In the genomic region with DNA sequence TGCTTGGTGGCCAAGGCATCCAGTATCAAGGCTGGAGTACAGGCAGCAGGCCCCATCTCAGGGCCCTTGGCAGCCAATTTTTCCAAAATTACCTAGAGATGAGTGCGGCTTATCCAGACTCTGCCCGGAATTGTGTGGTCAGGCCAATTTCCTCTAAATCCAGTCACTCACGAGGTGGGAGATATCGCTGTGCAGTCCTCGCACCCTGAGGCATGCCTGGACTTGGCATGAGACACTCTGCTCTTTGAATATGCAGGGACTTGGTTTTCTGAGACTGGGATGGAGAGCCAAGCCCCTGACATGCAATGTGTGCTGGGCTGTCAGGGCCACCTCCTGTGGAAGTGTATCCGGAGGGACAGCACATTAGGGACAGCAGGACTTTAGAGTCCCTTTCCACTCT, we compare ENCODE assay signal across 18 mouse cellular contexts. TPM values are rescaled to one million over a fixed set of nuclear protein-coding genes. Genes with fewer than 3 reads are reported as not detected.
DNase-seq lines count a peak whose midpoint lies in the region; ATAC-seq lines count a peak whose summit lies in the region.
"Had no signal": no experiment of that assay in that cellular context is flagged by ENCODE, and none has a peak within 500 bp of the region (broad histone marks: within the 10 kb centered on the region; RNA-seq: fewer than 3 reads in every experiment).

No protein-coding gene starts in this region.

- no peaks in the 10 kb centered on the region for H3K9me3 ChIP-seq in liver, embryonic 13.5 days (replicated peaks)
- no peaks in the 10 kb centered on the region for H3K9me3 ChIP-seq in forebrain, embryonic 14.5 days (replicated peaks; ENCODE audit: control insufficient read depth, low read length)
- no peaks in the 10 kb centered on the region for H3K9me3 ChIP-seq in hindbrain, embryonic 16.5 days (ENCODE audit: control insufficient read depth, low read length)
- H3K9me3 ChIP-seq in neural tube, embryonic 13.5 days = no peaks in the 10 kb centered on the region
- H3K9me3 ChIP-seq: embryonic facial prominence, embryonic 13.5 days had no signal

- no peak overlapping the region for H3K4me3 ChIP-seq in liver, embryonic 13.5 days (replicated peaks)
- no peak overlapping the region for H3K4me3 ChIP-seq in forebrain, embryonic 14.5 days (ENCODE audit: low read depth, low read length)
- no peak overlapping the region for H3K4me3 ChIP-seq in hindbrain, embryonic 16.5 days (ENCODE audit: low read length)
- no peak overlapping the region for H3K4me3 ChIP-seq in neural tube, embryonic 13.5 days
- H3K4me3 ChIP-seq: embryonic facial prominence, embryonic 13.5 days; gastrocnemius, adult 2 months; myocyte had no signal

- WGBS in liver, embryonic 13.5 days (ENCODE audit: insufficient replicate concordance) = 68% methylated on average over 6 of the region's 6 CpGs
- WGBS in forebrain, embryonic 14.5 days = 74% methylated on average over 6 of the region's 6 CpGs
- 50% methylated on average over 6 of the region's 6 CpGs for WGBS in hindbrain, embryonic 16.5 days
- WGBS in neural tube, embryonic 13.5 days = 70% methylated on average over 6 of the region's 6 CpGs

- peak overlapping the region; percentile 29; the same call in 1 of the 2 replicates for H3K27ac ChIP-seq in liver, embryonic 13.5 days
- peak overlapping the region; percentile 87; the same call in 1 of the 2 replicates for H3K27ac ChIP-seq in forebrain, embryonic 14.5 days (ENCODE audit: low read depth, low read length)
- peak overlapping the region; percentile 67 for H3K27ac ChIP-seq in hindbrain, embryonic 16.5 days (ENCODE audit: low read depth, low read length)
- H3K27ac ChIP-seq in neural tube, embryonic 13.5 days (replicated peaks) = peak overlapping the region; percentile 87; the same call in 1 of the 2 replicates
- H3K27ac ChIP-seq: embryonic facial prominence, embryonic 13.5 days; gastrocnemius, adult 2 months; macrophage had no signal

- H3K27me3 ChIP-seq in liver, embryonic 13.5 days = 0 out of 2 replicates have a peak, but pooled peaks cover 2% of the 10 kb centered on the region
- H3K27me3 ChIP-seq in forebrain, embryonic 14.5 days (replicated peaks; ENCODE audit: control insufficient read depth, insufficient read depth, low read length) = no peaks in the 10 kb centered on the region
- H3K27me3 ChIP-seq in hindbrain, embryonic 16.5 days (replicated peaks; ENCODE audit: control insufficient read depth, insufficient read depth, low read length) = no peaks in the 10 kb centered on the region
- H3K27me3 ChIP-seq in neural tube, embryonic 13.5 days = 0 out of 2 replicates have a peak, but pooled peaks cover 3% of the 10 kb centered on the region
- H3K27me3 ChIP-seq: embryonic facial prominence, embryonic 13.5 days had no signal

- no peak for ATAC-seq in liver, embryonic 13.5 days (ENCODE audit: low read depth)
- ATAC-seq in forebrain, embryonic 14.5 days = no peak
- ATAC-seq in hindbrain, embryonic 16.5 days = no peak
- no peak for ATAC-seq in neural tube, embryonic 13.5 days (ENCODE audit: low read depth)
- no peak for ATAC-seq in monocyte, adult 5-6 weeks (replicated peaks; ENCODE audit: insufficient number of reproducible peaks, low FRiP score, low TSS enrichment, poor library complexity, severe bottlenecking)
- ATAC-seq: activated CD4-positive, CD25-positive, alpha-beta regulatory T cell, adult 4 months had no signal

- DNase-seq in liver, embryonic 13.5 days = no peak
- no peak for DNase-seq in liver
- DNase-seq in forebrain, embryonic 14.5 days (ENCODE audit: low spot score) = peak; percentile 29
- no peak for DNase-seq in retina, postnatal 1 day
- no peak for DNase-seq in lung, postnatal 14 days
- DNase-seq: adrenal gland, postnatal 25 days; cerebellum, adult 2 months; gastrocnemius, adult 2 months; heart, adult 18-20 months; heart, postnatal 4 days; lung, adult 2 months had no signal

- no peaks in the 10 kb centered on the region for H3K4me1 ChIP-seq in liver, embryonic 13.5 days (replicated peaks)
- H3K4me1 ChIP-seq in forebrain, embryonic 14.5 days (ENCODE audit: control insufficient read depth, insufficient read depth, low read length) = peaks cover 22% of the 10 kb centered on the region
- H3K4me1 ChIP-seq in hindbrain, embryonic 16.5 days (ENCODE audit: control insufficient read depth, insufficient read depth, low read depth, low read length) = peaks cover 34% of the 10 kb centered on the region
- peaks cover 49% of the 10 kb centered on the region for H3K4me1 ChIP-seq in neural tube, embryonic 13.5 days (replicated peaks)

- H3K36me3 ChIP-seq in liver, embryonic 13.5 days = no peaks in the 10 kb centered on the region
- 0 out of 2 replicates have a peak, but pooled peaks cover 1% of the 10 kb centered on the region for H3K36me3 ChIP-seq in forebrain, embryonic 14.5 days (ENCODE audit: control insufficient read depth, insufficient read depth, low read length)
- no peaks in the 10 kb centered on the region for H3K36me3 ChIP-seq in hindbrain, embryonic 16.5 days (ENCODE audit: control insufficient read depth, insufficient read depth, low read length)
- no peaks in the 10 kb centered on the region for H3K36me3 ChIP-seq in neural tube, embryonic 13.5 days
- H3K36me3 ChIP-seq: embryonic facial prominence, embryonic 13.5 days had no signal

- no peak overlapping the region for H3K9ac ChIP-seq in liver, embryonic 13.5 days
- H3K9ac ChIP-seq in forebrain, embryonic 14.5 days (ENCODE audit: low read length) = peak overlapping the region; percentile 40; the same call in 1 of the 2 replicates
- H3K9ac ChIP-seq in hindbrain, embryonic 16.5 days (ENCODE audit: low read depth, low read length) = 0 out of 2 replicates have a peak overlapping the region, but pooled peaks have one; percentile 8
- peak overlapping the region; percentile 50; the same call in 1 of the 2 replicates for H3K9ac ChIP-seq in neural tube, embryonic 13.5 days
- H3K9ac ChIP-seq: embryonic facial prominence, embryonic 13.5 days had no signal

- H3K4me2 ChIP-seq in liver, embryonic 13.5 days = no peak overlapping the region
- no peak overlapping the region for H3K4me2 ChIP-seq in forebrain, embryonic 14.5 days (ENCODE audit: low read length)
- H3K4me2 ChIP-seq in hindbrain, embryonic 16.5 days (ENCODE audit: low read length) = no peak overlapping the region
- no peak overlapping the region for H3K4me2 ChIP-seq in neural tube, embryonic 13.5 days
- H3K4me2 ChIP-seq: embryonic facial prominence, embryonic 13.5 days had no signal

RNA-seq across cellular contexts. Expression of a gene that starts 33.2 kb away (rescaled TPM):
- polyA plus RNA-seq in liver, embryonic 13.5 days (2015; fragmentation: Nextera tagmentation; extraction: Ambion mirVana) = 2.1 and 3.1 TPM in 2 replicates
- polyA plus RNA-seq in forebrain, embryonic 14.5 days (2014; fragmentation: Nextera tagmentation; extraction: Ambion mirVana) = 18.0 and 26.0 TPM in 2 replicates
- 22.7 and 23.5 TPM in 2 replicates for polyA plus RNA-seq in hindbrain, embryonic 16.5 days (2015; fragmentation: Nextera tagmentation; extraction: Ambion mirVana)
- polyA plus RNA-seq in neural tube, embryonic 13.5 days (2015; fragmentation: Nextera tagmentation; extraction: Ambion mirVana) = 21.1 and 22.0 TPM in 2 replicates
- total RNA-seq in monocyte, adult 5-6 weeks (2017) = 6.0 to 7.8 TPM (median 6.9 TPM) in 3 replicates

RNA-seq across cellular contexts. Expression of a gene that starts 35.7 kb away (rescaled TPM):
- 18.1 and 20.3 TPM in 2 replicates for polyA plus RNA-seq in liver, embryonic 13.5 days (2015; fragmentation: Nextera tagmentation; extraction: Ambion mirVana)
- polyA plus RNA-seq in forebrain, embryonic 14.5 days (2014; fragmentation: Nextera tagmentation; extraction: Ambion mirVana) = 46.4 and 47.6 TPM in 2 replicates
- polyA plus RNA-seq in hindbrain, embryonic 16.5 days (2015; fragmentation: Nextera tagmentation; extraction: Ambion mirVana) = 45.0 and 48.1 TPM in 2 replicates
- polyA plus RNA-seq in neural tube, embryonic 13.5 days (2015; fragmentation: Nextera tagmentation; extraction: Ambion mirVana) = 54.0 and 54.1 TPM in 2 replicates
- total RNA-seq in monocyte, adult 5-6 weeks (2017) = 28.6 to 43.8 TPM (median 33.3 TPM) in 3 replicates

RNA-seq across cellular contexts. Expression of a gene that starts 35.8 kb away (rescaled TPM):
- 36.8 and 47.6 TPM in 2 replicates for polyA plus RNA-seq in liver, embryonic 13.5 days (2015; fragmentation: Nextera tagmentation; extraction: Ambion mirVana)
- 96.2 and 108 TPM in 2 replicates for polyA plus RNA-seq in forebrain, embryonic 14.5 days (2014; fragmentation: Nextera tagmentation; extraction: Ambion mirVana)
- 67.4 and 67.9 TPM in 2 replicates for polyA plus RNA-seq in hindbrain, embryonic 16.5 days (2015; fragmentation: Nextera tagmentation; extraction: Ambion mirVana)
- polyA plus RNA-seq in neural tube, embryonic 13.5 days (2015; fragmentation: Nextera tagmentation; extraction: Ambion mirVana) = 80.5 and 97.9 TPM in 2 replicates
- total RNA-seq in monocyte, adult 5-6 weeks (2017) = 77.7 to 137 TPM (median 127 TPM) in 3 replicates

Comparison
In these comparisons a context has a peak if more than half of its experiments do, and no peak if none do; other contexts are left out.
1. H3K27ac ChIP-seq: peak in every context shown above with its lines; median percentile 87 in forebrain, embryonic 14.5 days; 87 in neural tube, embryonic 13.5 days; 67 in hindbrain, embryonic 16.5 days; 29 in liver, embryonic 13.5 days.